Mouse (Mus musculus): ENCODE data around the gene Timm8a2.
A peak's percentile ranks its signal among the peaks of the same experiment; 100 is the strongest.

The Timm8a2 gene

DNA sequence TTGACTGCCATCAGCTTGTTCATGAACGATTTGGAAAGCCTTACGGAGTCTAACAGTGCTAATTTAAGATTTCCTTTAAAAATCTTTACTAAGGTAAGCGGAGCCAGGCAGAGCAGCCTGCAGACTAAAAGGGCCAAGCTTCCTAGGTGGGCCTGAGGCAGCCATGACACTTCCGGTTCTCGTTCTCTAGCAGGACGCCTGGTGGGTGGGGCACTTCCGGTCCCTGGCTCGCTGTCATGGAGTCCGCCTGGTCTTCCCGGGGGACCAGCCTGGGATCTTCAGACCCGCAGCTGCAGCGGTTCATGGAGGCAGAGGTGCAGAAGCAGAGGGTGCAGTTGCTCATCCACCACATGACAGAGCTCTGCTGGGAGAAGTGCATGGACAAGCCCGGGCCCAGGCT, at the start of gene Timm8a2:
TSS of gene Timm8a2 (plus strand) at position 224 of the 400 bp plus-strand sequence.
- DNase-seq (ENCODE audit: low read depth, low spot score), result no peak

DNA sequence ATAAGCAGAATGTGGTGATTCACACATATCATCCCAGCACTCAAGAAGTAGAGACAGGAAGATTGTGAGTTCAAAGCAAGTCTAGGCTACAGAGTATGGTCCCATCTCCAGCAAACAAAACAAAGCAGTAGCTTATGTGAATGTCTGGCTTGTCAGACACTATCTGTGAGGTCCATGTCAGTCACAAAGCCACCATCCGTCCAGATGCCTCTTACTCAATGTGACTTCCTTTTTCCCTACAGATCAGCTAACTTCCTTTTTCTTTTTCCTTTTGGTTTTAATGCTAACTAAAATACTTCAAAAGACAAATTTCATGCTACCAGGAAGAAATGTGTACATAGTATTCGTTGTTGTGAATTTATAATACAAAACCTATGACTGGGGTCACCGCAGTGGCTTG, 49.0 kb upstream of the Timm8a2 start:
- no peak for DNase-seq (ENCODE audit: low read depth, low spot score)

DNA sequence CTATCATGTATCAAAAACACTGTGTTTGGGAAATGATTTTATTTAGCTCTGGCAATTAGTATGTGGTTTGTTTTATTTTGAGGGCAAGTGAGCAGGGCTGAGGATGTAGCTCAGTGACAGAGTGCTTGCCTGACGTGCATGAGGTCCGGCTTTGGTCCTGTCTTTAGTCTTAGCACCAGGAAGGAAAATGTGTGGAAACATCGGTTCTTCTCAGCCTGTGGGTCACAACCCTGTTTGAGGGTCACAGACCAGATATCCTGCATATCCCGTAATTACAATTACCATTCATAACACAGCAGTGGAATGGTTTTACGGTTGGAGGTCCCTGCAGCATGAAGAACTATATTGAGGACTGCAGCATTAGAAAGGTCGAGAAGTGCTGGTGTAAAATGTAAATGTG, 48.4 kb upstream of the Timm8a2 start:
- no peak for DNase-seq (ENCODE audit: low read depth, low spot score)

DNA sequence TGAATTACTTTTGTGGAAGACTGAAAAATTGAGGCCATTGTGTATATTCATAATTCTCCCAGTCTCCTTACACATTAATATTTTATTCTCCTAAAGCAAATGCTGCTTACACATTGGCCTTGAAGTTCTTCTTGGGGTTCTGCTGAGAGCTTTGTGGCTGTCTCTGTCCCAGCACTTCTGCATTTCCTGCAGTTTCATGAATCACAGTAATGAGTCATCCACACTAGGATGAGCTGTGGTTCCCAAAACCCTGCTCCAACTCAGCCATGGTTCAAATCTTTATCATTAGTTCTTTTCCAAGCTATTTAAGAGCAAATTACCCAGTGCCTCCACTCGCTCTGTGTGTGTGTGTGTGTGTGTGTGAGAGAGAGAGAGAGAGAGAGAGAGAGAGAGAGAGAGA, 47.2 kb upstream of the Timm8a2 start:
- peak; percentile 62 for DNase-seq (ENCODE audit: low read depth, low spot score)

DNA sequence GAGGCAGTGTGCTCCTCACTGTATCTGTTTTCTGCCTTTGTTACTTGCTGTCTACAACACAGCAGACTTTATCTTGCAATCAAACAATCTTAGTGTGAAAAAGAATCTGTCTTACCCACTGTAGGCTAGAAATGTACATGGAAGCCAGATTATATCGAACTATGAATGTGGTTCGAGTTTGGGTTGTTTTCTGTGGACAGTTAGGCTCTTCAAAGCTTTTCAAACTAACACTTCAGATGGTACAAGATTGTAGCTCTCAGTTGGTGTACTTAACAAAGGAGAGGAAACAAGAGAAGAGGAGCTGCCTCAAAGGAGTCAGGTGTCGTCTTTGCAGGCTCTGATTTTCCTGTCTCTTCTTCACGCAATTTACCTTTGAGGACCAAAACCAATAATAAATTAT, 46.8 kb upstream of the Timm8a2 start:
- peak; percentile 83 for DNase-seq (ENCODE audit: low read depth, low spot score)

DNA sequence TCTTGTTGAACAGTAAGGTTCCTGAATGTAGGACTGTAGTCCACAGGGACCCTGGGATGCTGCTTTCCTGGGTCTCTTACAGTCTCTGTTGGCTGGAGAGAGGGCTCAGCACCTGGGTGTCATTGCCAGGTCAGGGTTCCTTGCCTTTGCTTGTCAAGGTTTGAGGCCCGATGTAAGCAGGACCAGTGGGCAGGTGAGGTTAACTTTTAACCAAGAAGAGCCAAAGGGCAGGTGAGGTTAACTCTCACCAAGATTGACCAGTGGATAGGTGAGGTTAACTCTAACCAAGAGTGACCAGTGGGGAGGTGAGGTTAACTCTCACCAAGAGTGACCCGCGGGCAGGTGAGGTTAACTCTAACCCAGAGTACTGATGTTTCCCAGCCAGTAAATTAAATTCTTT, 45.1 kb upstream of the Timm8a2 start:
- DNase-seq (ENCODE audit: low read depth, low spot score), result no peak

DNA sequence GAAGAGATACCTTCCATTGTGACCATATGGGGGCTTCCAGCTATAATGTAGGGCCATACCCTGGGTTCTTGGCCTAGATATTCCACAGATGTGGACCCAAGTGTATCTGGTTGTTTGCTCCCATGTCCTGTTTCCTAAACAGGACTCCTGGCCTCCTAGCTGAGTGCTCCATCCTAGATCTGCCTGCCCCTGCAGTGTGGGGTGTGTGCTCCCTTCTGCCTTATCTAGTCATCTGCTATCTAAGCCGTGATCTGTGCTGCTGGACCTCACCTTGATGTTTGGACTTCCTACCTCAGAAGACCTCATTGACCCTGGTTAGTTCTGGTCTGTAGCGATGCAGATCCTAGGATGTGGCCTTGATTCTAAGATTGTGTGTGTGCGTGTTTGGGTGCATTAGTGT, 44.6 kb upstream of the Timm8a2 start:
- peak; percentile 51 for DNase-seq (ENCODE audit: low read depth, low spot score)

DNA sequence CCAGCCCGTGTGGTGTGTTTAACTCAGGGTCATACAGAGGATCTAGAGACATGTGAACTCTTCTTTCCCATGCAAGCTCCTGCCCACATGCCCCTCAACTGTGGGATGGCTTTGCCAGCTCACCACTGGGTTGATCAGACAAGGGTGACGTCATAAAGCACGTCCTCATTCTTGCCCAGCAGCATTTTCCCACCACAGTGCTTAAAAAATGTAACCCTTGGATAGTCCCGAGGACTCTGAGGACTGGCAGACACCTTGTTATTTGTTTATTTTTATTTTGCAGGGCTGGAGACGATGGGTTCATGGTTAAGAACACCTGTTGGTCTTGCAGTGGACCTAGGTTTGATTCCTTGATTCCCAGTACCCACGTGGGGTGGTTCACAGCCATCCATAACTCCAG, 43.6 kb upstream of the Timm8a2 start:
- peak; percentile 30 for DNase-seq (ENCODE audit: low read depth, low spot score)

DNA sequence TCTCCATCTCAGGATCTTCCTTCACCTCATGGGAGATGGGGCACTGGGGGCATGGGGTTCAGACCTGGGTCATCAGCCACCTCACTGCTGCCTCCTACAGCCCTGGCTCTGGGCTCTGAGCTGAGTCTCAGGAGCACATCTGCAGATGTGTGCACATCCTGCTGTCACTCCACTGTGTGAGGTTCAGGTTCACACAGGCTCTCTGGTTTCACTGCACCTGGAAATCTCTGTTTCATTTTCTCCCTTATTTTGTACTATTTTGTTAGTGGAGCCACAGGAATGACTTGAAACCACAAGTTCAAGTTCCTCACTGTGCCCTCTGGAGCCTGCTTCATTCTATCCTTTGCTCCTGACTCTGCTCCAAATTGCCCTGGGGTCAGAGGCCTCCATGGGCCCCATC, 42.6 kb upstream of the Timm8a2 start:
- DNase-seq (ENCODE audit: low read depth, low spot score), result peak; percentile 66

DNA sequence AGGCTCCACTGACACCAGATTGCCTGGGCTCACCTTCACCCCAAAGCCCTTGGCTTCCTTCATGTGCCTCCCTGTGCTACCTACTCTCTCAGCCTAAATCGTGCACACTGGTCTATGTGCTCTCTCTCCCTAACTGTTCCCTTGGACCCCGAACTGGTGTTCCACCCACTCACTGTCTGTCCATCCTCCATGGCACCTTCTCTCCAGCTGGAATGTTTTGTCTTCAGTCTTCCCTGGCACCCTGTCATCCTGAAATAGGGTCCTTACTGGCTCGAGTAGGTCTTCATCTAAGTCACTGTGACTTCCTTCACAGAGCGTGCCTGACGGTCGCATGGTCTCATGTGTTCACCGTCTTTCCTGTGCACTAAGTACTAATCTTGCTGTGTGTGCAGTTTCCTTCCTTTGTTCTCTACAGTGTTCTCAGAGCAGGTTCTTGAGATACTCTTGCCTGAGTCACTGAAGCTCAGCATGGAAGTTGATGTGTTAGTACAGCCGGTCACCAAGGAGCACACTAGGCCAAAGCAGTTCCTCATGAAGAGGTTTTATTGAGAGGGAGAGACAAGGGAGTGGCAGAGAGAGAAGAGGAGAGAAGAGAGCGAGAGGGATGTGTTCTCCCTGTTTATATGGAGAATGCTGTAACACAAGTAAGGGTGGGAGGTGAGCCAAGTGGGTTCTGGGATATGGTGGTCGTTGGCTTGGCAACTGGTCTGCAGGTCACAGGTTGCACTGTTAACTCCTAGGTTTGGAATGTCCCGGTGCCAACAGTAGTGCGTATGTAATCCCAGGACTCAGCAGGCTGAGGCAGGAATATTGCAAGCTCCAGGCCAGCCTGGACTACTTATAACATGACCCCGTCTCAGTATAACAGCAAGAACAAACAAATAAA, 41.8 kb upstream of the Timm8a2 start:
- peak; percentile 84 for DNase-seq (ENCODE audit: low read depth, low spot score)

DNA sequence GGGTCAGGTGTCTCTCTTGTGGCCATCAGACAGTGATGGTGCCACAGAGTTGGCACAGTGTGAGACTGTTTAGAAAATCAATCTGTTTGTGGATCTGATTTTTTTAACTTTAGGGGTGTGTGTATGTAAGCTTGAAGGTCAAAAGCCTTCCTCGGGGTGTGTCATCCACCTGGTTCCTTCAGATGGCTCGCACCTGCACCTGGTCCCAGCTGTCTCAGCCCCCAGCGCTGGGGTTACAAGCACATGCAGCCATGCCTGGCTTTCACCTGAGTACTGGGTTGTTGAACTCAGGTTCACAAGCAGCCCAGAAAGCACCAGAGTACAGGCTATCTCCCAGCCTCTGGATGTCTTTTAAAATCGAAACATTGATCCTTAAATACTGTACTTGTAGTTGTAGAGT, 40.9 kb upstream of the Timm8a2 start:
- no peak for DNase-seq (ENCODE audit: low read depth, low spot score)

DNA sequence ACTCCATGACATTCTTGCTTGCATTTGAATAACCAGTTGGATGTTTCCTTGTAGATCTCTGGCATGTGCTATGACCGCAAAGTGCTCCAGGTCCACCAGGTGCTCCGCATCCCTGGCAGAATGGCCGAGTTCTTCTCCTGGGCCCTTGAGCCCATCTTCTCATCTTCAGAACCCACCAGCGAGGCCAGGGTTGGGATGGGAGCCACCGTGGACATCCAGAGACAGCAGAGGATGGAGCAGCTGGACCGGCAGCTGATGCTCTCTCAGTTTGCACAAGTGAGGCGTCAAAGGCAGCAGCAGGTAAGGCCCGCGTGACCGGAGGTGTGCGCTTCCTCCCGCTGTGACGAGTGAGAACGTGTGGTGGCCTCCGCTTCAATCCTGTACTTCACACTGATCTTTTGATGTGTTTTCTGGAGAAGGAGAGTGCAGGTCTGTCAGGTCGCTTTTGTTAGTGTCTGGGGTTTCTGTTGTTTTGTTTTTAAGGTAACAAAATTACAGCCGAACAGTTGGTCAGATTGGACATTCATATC, 40.2 kb upstream of the Timm8a2 start:
- DNase-seq (ENCODE audit: low read depth, low spot score), result peak; percentile 82

DNA sequence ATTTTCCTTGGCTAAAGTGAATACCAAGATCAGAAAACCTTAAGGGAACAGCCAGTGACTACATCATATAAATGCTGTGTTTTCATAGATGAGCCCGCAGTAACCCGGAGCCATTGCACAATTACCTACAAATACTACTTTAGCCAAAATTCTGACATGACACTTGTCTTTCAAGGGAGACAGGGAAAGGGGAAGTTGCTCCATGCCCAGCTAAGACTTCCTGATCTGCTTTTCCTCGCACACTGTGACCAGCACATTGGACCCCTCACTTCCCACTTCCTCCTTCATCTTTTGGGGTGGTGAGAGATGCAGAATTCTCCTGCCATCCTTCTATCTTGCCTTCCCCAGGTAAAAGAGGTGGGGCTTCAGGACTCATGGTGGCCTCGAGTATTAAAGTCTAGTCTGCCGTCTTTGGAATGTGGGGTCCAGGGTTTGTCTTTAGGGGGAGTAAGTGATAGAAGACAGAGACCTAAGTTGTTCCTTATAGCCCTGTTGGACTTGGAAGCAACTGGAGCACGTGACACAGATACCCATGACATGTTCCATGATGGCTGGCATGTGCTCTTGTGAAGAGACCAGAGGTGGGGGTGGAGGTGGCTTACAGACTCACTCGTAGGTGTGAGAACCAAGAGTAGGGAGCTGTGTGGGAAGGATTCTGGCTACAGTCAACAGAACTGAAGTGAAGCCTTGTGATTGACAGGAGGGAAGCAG, 39.5 kb upstream of the Timm8a2 start:
- DNase-seq (ENCODE audit: low read depth, low spot score), result peak; percentile 62

DNA sequence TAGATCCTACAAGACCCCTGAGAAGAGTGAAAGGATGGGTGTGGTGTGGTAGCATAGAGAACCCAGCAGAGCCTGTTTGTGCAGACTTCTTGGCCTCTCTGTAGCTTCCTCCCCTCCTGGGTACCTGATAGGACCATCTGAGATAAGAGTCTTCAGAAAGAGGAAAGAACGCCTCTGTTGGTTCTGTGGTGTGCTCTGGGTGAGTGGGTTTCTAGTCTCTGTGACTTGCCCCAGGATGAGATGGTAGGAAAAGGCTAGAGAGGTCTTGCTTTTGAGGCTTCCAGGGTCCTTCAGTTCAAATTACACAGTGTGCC, 39.0 kb upstream of the Timm8a2 start:
- no peak for DNase-seq (ENCODE audit: low read depth, low spot score)

DNA sequence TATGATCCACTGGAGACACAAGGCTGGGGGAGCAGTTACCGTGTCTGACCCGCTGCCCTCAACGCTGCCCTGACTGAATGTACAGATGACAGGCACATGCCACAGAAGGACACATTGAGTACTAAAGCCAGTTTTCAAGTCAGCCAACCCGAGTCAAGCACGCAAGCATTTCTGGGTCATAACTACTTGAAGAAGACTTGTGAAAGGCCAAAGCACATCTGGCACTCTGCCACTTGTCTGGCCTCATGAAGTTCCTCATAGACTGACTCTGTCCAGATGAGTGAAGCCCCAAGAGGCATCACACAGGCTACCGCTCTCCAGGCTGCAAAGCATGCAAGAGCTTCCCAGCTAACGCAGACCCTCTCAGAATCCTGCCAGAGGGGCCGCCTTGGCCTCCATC, 37.7 kb upstream of the Timm8a2 start:
- DNase-seq (ENCODE audit: low read depth, low spot score), result no peak

DNA sequence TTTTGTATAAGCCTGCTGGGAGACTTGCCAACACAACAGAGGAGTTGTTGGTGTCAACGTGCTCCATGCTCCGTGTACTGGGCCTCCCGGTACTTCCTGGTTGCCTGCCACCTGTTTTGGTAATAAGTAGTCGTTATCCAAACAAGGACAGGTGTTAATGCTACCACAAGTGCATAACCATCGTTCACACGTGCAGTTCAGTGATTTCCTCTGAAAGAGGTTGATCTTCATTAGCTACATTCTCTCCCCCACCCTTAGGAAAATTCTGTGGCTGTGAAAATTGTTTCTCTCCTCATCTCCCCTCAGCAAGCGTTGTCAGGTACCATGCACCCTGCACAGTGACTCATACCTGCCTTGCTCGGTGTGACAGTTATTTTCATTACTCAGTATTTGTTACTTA, 35.0 kb upstream of the Timm8a2 start:
- DNase-seq (ENCODE audit: low read depth, low spot score), result peak; percentile 70

DNA sequence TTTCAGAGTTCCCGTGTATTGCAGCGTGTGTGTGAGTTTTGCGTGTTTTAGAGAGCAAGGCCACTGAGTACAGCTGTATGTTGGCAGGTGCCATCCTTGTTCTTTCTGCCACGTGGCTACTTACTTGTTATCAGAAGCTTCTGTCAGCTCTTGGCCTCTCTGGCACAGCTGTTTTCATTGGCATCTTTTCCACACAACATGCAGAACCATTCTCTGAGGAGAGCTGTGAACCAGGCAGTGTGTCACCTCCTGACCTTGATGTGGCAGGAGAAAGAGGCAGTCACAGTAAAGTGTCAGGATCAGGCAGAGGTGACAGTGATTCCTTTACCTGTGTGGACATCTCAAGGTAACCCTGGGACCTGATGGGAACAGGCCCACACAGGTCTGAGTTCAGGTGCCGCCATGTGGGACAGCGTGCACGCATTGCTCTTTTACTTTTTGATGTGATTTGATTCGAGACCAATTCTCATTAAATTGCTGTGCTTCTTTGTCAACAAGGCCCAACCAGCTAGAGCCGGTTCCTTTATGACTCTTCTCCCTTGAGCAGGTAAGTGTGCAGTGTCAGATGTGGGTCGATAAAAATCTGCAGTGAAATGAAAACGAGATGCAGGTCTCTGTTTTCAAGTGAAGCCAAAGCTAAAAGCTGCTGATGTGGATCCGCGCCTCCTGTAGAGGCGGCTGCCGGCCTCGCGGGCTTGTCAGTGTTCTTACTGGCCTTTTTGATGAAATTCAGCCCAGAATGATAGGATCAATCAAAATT, 33.9 kb upstream of the Timm8a2 start:
- DNase-seq (ENCODE audit: low read depth, low spot score), result peak; percentile 88

DNA sequence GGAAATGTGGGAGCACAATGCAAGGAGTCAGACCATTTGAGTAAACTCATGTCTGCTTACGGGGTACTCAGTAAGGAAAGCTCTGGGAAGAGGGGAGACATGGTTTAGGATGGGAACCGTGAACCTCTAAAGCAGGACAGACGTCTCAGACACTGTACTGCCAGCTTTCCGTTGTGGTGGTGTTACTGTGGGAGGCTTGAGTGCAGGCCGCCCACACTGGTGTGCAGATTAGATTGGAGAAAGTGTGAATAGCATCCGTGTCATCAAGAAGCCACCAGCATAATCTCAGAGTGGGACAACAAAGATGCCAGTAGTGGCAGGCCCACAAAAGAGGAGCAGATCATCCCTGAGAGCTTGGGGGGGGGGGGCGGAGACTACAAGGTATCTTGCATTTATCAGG, 32.2 kb upstream of the Timm8a2 start:
- peak; percentile 70 for DNase-seq (ENCODE audit: low read depth, low spot score)

DNA sequence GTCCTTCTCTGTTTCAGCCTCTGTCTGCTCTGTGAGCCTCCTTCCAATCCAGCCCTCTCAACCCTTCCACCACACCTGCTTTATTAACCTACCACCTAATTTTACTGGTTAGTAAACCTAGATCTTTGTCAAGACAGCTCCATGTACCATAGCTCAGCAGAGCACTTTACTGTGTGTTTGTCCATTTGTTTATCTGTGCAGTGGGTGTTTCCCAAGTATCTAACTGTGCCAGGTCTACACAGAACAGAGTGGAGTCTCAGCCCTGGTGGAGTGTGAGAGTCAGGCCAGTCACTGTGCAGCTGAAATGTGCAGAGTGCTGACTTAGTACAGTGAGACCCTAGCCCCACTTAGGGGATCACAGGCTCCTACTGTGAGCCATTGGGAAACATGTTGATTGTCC, 30.7 kb upstream of the Timm8a2 start:
- DNase-seq (ENCODE audit: low read depth, low spot score), result no peak

DNA sequence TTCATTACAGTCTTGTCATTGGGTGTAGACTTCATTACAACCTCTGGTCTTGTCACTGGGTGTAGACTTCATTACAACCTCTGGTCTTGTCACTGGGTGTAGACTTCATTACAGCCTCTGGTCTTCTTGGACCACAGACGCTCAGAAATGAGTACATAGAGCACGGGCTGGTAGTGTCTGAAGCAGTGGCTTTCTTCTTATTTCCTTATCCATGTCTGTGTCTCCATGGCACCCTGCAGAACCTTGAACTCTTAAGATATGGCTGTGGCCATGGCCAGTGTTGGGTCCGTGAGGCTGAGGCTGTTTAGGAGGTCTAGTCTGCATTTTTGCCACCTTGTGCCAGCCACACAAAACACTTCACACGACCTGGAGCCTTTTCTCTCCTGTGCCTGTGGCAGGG, 26.2 kb upstream of the Timm8a2 start:
- no peak for DNase-seq (ENCODE audit: low read depth, low spot score)

DNA sequence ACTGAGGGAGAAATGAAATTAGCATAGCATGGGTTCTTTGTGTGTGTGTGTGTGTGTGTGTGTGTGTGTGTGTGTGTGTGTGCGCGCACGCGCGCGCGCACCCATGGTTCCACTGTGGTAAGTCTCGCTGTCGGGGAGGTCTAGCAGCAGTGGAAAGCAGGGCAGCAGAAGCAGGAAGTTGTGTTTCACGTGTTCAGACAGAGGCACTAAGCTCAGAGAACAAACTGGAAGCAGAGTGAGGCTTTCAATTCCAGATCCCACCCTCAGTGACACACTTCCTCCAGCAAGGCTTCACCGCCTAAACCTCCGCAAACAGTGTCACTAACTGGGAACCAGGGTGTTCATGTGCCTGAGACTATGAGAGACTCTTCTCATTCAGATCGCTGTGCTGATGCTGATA, 25.0 kb upstream of the Timm8a2 start:
- DNase-seq (ENCODE audit: low read depth, low spot score), result peak; percentile 93

DNA sequence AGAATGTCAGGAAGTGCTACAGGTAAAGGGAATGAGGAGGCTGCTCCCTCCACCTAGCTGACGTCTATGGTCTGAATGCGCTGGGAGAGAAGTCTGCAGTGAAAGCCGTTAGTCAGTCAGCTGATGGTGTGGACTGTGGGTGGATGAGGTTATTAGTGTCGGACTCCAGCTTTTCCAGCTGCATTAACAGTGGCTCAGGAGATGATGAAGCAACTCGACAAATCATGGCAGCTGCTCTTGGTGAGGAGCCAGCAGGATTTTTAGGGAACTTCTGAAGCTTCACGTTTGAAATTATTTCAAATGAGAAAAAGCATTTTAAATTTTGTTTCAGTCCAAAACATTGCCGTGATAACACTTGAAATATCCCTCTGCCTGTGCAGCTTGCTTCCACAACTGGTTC, 24.2 kb upstream of the Timm8a2 start:
- no peak for DNase-seq (ENCODE audit: low read depth, low spot score)

Measured in CD4-positive helper T cell, adult 2 months (primary cell).